Mouse (Mus musculus): Measurements from ENCODE around the gene Wdr63.

Wdr63 gene

GRCm38 (mm10) chr3:146053873-146054272, 54.1 kb downstream of the Wdr63 start:
- DNase-seq (ENCODE audit: low read depth, low spot score) = no peak

- no peak for DNase-seq (ENCODE audit: low read depth, low spot score)
These were observed 54.7 kb downstream of the Wdr63 start for GRCm38 (mm10) chr3:146053082-146053814.

GRCm38 (mm10) chr3:146051277-146052007, 56.5 kb downstream of the Wdr63 start:
- no peak for DNase-seq (ENCODE audit: low read depth, low spot score)

GRCm38 (mm10) chr3:146049951-146050350, 58.0 kb downstream of the Wdr63 start:
- no peak for DNase-seq (ENCODE audit: low read depth, low spot score)

GRCm38 (mm10) chr3:146047704-146048207, 60.2 kb downstream of the Wdr63 start:
- DNase-seq (ENCODE audit: low read depth, low spot score) = no peak

- no peak for DNase-seq (ENCODE audit: low read depth, low spot score)
These were observed 61.9 kb downstream of the Wdr63 start for GRCm38 (mm10) chr3:146046076-146046475.

GRCm38 (mm10) chr3:146044977-146045376, 63.0 kb downstream of the Wdr63 start:
- DNase-seq (ENCODE audit: low read depth, low spot score) = no peak

- DNase-seq (ENCODE audit: low read depth, low spot score) = no peak
These were observed 66.5 kb downstream of the Wdr63 start for GRCm38 (mm10) chr3:146041382-146041781.

- no peak for DNase-seq (ENCODE audit: low read depth, low spot score)
These were observed 68.6 kb downstream of the Wdr63 start for GRCm38 (mm10) chr3:146039132-146039903.

- no peak for DNase-seq (ENCODE audit: low read depth, low spot score)
These were observed 70.0 kb downstream of the Wdr63 start for GRCm38 (mm10) chr3:146037906-146038305.

- no peak for DNase-seq (ENCODE audit: low read depth, low spot score)
These were observed 75.0 kb downstream of the Wdr63 start for GRCm38 (mm10) chr3:146032976-146033375.

- DNase-seq (ENCODE audit: low read depth, low spot score) = no peak
These were observed 77.6 kb downstream of the Wdr63 start for GRCm38 (mm10) chr3:146030255-146030836.

- DNase-seq (ENCODE audit: low read depth, low spot score) = no peak
These were observed 78.7 kb downstream of the Wdr63 start for GRCm38 (mm10) chr3:146029234-146029633.

- no peak for DNase-seq (ENCODE audit: low read depth, low spot score)
These were observed 79.5 kb downstream of the Wdr63 start for GRCm38 (mm10) chr3:146028406-146028805.

- no peak for DNase-seq (ENCODE audit: low read depth, low spot score)
These were observed 80.8 kb downstream of the Wdr63 start for GRCm38 (mm10) chr3:146027116-146027515.

GRCm38 (mm10) chr3:146025499-146025898, 82.4 kb downstream of the Wdr63 start:
- no peak for DNase-seq (ENCODE audit: low read depth, low spot score)

- DNase-seq (ENCODE audit: low read depth, low spot score) = no peak
These were observed 83.2 kb downstream of the Wdr63 start for GRCm38 (mm10) chr3:146024746-146025145.

GRCm38 (mm10) chr3:146022232-146022631, 85.7 kb downstream of the Wdr63 start:
- no peak for DNase-seq (ENCODE audit: low read depth, low spot score)

- no peak for DNase-seq (ENCODE audit: low read depth, low spot score)
These were observed 90.4 kb downstream of the Wdr63 start for GRCm38 (mm10) chr3:146017521-146017920.

GRCm38 (mm10) chr3:146016979-146017378, 91.0 kb downstream of the Wdr63 start:
- no peak for DNase-seq (ENCODE audit: low read depth, low spot score)

- no peak for DNase-seq (ENCODE audit: low read depth, low spot score)
These were observed 93.6 kb downstream of the Wdr63 start for GRCm38 (mm10) chr3:146014321-146014720.

- no peak for DNase-seq (ENCODE audit: low read depth, low spot score)
These were observed 94.4 kb downstream of the Wdr63 start for GRCm38 (mm10) chr3:146013490-146013889.
